Mouse (Mus musculus) cerebellum, postnatal 10 days (tissue): ENCODE data around the gene Ppfia2.

ENCODE experiments used
- DNase-seq, 2 experiments: peaks; one replicate each; pipeline ENCODE4 v3.0.0; 2021; ENCODE audit warnings: mixed read lengths in 2 of 2

Gene Ppfia2

DNA sequence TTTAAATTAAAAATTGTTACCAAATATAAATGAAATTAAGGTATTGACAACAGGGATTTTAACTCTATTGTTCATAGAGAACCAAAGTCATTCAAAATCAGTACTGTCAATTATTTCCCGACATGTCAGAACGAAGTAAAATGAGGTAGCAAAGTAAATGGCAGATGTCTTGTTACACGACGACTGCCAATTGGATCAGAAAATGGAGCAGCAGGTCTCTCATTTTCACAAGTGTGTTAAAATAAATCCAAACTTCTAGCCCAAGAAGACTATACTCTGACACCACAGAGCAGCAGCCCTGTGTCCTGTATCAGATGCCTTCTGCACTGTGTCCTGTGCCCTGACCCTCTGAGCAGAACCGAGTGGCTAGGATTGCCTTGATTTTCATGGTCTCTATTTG, 454.2 kb downstream of the Ppfia2 start:
- DNase-seq: no peak

DNA sequence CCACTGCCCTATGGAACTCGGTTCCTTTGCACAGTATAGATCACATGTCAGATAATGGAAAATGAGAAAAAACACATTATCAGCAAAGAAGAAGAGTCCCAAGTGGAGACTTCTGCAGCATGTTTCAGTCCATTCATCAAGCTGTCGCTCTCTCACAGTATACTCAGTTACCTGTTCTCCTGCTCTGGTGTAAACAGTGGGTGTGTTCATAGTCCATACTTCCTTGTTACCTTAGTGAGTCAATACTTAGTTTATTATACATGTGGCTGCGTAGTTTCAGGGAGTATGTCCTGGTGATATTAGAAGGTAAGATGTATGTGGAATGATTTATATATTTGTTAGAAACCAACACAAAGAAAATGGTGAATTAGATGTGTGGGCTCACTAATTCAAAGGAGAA, 454.7 kb downstream of the Ppfia2 start:
- DNase-seq: no peak

DNA sequence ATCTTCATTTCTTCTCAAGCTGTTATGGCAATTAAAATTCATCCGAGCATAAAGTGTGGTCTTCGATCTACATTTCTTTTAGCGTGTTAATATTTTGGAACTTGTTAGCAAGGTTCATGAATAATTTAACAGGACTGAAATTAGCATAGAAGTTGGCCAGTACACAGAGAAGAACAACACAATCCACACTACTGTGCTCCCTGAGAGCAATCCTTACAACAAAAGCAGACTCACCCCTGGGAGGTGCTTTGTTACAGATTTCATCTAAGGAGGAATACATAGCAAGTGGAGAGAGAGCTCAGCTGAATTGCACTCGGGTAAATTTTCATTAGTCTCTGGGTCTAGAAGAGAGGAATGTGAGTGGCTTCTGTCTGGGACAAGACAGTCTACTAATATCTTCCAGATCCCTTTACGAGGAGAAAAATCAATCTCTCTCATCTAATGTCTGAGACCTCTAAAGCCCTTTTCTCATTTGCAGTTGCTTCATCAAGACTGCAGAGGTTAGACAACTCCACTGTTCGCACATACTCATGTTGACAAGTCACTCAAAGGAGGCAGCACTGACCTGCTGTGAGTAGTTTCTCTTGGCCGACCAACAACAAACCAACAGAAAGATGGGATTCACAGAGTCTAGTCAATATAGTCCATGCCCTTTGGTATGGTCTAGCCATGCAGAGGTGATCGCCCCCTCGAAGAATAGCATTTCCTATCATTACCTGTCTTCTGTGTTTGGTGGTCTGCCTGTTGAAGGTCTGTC, 458.6 kb downstream of the Ppfia2 start:
- no peak for DNase-seq

DNA sequence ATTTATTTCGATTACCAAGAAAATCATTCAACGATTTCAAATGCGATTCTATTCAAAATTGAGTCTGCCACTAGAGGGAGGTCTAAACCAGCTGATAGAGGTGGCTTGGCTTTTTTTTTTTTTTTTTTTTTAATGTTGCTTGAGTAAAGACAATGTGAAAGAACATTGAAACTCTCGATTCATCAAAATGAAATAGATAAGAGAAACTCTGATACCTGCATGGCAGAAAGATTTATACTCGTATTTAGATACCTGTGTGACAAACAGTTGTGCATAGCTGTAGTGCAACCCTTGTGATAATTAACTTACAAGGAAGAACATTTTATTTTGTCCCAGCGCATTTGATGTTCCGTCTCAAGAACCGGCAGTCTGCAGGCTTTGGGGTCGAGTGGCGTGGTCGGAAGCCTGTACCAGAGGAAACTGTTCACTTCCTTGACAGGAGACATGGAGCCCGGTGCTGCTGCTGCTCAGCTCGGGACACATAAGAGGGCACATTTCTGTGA, 462.5 kb downstream of the Ppfia2 start:
- DNase-seq: peak; percentile 37 to 77

DNA sequence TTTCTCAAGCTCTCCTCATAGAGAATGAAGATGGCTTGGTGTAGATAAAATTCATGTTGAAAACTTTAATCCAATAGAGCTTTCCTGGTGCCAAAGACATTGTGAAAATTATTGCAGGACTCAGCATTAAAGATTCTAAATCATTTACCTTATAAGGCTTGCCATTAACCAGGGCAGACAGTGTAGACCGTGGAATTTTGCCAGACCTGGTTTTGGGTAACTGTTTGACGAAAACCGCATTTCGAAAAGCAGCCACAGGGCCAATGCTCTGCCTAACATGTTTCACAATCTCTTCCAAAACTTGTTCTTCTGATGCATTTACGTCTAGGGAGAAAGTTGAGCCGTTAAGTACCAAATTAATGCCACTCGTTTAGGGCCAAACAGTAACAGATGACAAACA, 466.9 kb downstream of the Ppfia2 start:
- DNase-seq: no peak

DNA sequence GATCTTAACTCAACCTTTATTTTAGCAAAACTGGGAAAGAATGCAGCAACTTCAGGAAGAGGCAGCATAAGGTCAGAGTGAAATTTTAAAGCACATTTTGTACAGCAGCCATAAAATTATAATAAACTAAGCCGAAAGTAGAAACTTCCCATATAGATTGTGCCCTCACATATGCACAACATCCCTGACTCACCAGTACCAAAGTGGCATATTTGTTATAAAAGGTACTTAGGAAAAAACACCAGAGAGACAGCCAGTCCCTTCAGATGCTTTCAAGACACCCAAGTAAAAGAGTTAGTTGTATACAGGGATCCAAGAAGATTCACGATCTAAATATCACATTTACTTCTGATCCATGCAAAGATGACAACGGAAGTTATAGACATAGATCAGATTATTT, 468.7 kb downstream of the Ppfia2 start:
- DNase-seq: no peak

DNA sequence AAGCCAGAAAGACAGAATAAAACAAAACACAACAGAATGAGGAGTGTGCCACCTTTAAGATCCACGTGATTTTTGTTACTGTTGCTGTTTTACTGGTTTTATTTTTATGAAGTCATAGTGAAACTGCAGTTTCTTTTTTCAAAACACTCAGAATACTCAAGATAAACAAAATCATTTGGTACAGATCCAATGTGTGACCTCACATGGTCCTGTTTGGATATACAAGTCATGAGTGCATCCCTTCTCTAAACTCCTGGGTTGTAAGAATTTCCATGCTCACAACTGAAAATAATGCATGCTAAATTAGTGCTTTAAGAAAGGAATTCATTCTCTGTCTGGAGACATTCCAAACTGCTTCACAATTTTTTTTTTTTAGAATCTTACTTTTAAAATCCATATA, 469.3 kb downstream of the Ppfia2 start:
- DNase-seq: no peak

DNA sequence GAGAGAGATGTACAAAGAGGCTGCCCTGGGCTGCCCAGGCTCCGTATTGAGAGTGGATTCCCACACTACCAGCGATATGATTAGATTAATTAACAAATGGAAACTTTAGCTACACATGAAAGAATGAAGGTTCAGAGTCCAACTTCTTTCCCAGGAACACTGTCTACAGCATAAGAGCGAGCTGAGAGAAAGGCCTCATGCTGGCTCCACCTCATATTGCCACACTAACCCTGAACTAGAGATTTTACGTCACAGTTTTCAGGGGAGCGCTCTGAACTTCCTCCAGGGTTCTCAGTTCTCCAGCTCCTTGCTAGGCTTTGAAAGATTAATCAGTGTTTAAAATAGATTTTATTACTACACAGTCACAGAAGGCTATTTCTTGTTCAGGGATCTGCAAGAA, 471.2 kb downstream of the Ppfia2 start:
- DNase-seq: no peak

DNA sequence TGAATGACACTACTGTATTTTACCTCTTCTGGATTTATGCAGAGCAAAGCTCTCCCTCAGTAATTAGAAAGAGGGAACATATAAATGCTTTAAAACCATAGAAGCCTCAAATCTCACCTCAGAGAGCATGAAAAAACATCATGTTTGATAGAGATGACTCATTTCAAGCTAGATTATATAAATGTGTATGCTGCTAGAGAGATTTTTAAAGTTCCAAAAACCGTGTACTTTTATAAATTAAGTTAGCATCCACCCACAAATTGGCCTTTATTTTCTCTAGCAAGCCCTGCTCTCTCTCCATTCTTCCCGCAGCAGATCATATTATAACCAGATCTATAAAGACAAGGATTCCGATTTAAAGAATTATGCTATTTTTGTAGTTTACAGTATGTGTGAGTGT, 488.9 kb downstream of the Ppfia2 start:
- DNase-seq: no peak

DNA sequence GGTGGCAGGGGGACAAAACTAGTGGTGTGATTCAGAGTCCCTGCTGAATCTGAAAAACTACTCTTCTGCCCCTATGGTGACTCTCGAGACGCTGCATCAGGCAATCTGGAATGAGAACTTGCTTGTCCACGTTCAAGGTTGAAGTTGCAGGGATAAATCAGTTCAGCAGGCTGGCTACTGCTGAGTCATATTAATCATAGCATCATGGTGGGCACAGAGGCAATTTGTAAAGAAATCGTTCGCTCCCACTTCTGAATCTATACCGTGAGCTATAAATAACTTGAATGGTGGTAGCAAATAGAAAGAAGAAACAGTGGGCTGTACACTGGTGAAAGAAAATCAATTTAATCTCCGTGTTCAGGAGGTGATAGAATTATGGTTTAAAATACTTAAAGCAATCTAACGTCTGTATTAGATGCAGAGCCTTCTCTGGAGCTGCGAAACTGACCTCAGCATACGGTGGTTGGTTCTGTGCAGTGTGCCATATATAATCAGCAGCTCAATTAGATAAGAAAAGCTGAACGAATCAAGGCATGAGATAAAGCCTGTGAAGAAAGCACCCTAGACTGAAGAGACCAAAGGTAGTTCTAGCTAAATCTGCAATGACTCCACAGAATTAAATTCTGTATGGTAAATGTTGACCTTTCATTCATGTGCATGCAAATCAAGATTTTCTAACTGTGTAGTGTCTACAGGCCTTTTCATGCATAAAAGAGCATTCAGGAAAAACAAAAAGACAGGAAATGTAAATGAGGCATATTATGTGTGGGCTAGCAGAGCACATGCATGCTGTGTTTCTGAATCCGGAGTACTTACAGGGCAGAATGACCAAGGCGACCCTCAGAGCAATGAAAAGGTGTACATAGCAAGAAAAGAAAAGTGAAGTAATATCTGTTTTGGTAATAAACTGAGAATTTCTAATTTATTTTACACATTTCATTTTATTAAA, 505.3 kb downstream of the Ppfia2 start:
- DNase-seq: no peak
